Mouse (Mus musculus): ENCODE results near the gene Mrpl17.
A peak's percentile ranks its signal among the peaks of the same experiment; 100 is the strongest.

The Mrpl17 gene

DNA sequence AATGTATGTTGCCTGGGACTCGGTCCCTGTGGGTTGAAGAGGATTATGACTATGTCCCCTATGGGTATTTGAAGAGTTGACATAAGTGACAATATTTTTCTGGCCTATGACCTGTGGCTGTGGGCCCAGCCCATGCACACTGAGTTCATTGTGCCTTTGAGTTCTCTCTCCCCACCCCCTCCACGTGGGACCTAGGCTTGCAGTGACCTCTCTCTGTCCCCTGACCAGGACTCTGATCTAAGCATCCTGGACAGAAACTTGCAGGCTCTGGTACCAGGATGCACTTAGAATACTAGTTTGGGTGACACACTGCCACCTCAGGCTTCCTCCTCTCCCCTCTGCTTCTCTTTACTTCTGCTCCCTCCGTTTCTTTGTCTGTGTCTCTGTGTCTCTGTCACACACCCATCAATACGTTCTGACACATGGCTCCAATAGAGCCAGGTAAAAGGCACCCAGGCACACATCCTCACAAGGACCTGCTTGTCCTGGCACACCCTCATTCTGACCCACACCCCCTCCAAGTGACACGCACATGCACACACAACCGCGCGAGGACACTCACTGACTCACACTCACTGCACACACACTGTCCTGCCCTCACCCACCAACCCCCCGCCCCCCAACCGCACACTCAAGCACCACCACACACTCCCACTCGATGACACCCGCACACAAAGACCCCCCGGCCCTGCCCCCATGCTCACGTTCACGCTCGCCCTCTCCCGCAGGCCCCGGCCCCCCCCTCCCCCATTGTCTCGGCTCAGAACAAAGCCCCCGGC, 24.2 kb downstream of the Mrpl17 start:
- no peak for DNase-seq

DNA sequence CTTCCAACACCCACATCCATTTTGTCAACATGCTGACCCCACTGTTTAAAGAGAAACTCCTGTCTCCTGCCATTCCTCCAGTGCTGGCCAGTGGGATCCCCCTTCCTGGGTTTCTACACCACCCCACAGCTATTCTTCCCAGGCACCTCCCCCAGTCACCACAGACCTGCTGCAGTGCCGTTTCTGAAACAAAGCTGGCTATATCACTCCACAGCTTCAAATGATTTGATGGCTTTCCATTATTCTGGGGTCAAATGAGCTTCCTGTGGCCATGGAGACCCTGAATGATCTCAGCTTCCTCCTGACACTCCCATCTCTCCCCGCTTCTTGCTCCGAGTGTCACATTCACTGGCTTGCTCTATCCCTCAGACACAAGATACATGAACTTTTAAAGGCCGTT, 26.3 kb downstream of the Mrpl17 start:
- DNase-seq: no peak

DNA sequence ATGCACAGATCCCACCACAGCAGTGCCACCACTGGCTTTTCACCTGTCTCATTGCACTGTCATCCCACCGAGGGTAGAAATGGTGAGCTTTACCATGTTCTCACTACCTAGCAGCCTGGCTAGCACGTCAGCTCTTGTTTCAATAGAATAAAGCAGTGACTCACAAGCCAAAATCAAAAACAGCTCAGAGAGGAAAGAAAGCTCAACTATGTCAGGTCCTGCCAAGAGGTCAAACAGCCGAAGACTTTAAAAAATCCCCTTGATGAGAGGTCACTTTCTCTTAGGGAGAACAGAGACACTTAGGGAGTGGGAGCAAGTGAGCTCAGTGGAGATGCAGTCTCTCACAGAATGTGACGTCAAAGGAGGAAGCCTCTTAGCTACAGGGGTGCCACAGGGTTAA, 27.0 kb downstream of the Mrpl17 start:
- no peak for DNase-seq

DNA sequence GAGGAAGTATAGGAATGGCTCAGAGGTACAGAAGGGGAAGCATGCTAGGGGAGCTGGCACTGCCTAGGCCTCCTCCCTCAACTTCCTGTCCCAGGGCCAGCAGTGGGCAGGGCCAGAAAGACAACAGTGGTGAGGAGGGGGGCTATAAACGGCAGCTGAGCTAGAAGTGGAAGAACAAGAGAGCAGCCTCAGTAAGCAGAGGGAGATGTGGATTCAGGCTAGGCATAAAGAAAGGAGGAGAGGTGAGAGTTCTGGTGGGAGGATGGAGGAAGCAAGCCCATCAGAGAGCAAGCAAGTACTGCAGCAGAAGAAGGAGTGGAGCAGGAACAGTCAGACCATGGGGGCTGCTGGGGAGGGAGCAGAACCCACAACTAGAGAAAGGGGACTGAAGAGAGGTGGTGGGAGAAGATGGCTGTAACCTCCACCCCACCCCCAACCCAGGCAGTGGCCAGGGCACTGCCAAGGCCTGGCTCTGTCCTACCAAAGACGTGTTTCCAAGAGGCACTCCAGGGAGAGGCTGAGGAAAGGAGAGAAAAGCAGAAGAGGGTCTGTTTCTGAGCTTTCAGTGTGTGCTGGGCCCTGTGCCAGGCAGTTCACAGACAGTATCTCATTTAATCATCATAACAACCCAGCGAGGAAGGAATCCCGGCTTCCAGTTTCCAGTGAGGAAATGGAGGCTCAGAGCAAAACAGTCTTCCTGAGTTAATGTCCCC, 32.2 kb downstream of the Mrpl17 start:
- peak; percentile 36 for DNase-seq

DNA sequence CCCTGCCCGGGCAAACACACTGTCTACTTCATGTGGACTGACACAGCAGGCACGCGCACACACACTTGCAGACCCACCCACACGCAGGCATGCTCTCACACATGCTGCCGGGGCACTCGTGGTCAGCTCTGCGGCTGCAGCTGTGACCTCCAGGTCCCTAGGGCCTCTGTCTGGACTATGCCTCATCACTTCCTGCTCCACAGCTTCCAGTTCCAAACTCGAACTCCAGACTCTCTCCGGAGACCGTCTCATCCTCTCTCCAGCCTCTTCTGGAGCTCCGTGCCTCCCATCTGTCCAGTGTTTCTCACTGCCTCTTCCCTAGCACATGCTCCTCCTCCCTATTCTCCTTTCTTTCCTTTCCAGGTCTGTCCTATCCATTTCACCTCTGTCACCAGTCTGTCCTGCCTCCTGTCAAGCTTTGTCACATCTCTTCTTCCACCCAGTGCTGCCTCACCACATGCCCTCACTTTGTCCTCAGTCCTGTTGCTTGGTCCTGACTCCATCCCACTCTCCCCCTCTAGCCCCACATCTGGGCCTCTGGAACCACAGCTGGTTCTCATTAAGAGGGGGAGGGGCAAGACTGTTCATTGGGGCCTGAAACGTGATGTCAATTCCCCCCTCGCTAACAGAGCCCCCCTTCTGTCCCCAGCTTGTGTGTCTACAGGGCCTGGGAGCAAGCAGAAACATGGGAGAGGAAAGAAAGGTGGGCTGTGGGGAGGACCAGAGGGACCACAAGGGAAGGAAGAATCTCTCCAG, 32.9 kb downstream of the Mrpl17 start:
- DNase-seq: peak; percentile 67

DNA sequence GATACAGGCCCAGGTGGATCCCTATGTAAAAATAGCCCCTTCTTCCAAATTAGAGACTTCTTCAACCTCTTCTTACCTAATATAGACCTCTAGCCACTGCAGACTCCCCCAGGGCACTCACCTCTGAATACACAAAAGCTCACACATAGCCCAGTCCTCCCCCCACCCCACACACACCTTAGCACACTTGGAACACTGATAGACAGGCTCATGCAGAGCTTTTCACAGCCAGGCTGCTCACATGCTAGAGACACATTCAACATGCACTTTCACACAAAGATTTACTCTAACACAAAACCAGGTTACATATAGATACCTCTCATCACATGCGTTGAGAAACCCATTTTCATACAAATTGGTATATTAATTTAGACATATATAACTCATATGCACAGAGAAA, 33.6 kb downstream of the Mrpl17 start:
- no peak for DNase-seq

DNA sequence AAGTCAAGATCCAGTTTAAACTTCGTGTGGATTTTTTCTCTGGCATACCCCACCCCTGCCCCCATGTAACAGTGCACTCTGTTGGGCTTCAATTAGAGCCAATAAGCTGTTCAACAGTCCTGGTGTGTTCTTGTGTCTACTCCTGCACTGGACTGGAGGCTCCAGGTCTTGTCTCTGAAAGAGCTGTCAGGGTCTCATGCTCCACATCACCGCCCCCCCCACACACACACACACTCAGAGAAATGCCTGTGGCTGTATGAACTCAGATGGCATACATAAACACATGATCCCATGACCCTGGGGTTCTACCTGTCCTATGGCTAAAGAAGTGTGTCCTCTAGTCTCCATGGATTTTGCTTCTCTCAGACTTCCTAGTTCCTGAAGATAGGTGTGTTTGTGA, 34.9 kb downstream of the Mrpl17 start:
- no peak for DNase-seq

DNA sequence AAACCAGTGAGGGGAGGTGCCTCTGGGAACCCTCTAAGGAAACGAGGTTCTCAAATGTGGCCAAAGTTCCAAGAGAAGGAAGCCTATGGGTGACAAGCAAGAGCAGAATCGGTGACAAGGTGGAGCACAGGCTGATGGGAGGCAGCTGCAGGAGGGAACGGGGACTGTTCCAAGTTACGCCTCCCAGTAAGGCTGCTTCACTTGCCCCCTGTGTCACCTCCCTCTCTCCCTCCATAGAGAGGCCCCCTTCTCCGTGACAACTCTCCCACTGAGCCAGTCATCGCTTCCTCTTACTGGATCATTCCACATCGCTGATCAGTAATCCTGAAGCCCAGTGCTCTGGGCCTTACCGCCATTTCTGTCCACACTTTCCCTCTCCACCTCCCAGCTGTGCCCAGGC, 36.2 kb downstream of the Mrpl17 start:
- DNase-seq: peak; percentile 53

DNA sequence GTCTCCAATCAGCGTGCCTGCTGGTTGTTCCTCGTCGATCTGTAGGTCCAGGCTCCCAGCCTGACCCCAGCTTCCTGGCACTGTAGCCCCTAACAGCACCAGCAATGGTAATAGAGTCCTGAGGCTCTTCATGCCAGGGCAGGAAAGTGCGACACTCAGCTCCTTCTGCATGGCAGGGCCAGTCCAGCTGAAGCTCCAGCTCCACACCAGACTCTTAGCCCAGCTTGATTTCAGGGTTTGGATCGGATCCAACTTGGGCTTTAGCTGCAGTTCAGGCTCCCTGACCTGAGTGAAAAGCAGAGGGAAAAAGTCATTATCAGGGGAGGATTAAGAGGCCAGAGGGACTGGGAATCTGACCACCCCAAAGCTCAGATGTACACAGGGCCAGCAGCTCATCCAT, 37.9 kb downstream of the Mrpl17 start:
- DNase-seq: no peak

DNA sequence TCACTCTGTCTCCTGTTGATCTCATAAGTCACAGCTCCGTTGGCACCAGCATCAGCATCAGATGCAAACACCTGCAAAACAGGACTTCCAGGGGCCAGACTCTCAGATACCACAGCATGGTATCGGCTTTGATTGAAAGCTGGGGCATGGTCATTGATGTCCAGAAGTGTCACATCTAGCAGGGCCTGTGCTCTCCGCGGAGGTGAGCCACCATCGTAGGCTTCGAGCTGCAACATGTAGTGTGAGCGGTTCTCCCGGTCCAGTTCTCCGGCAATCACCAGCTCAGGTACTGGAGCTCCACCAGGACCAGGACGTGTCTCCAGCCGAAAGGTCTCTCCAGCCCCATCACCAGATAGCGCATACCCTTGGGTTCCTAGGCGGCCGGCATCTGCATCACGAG, 38.6 kb downstream of the Mrpl17 start:
- no peak for DNase-seq

DNA sequence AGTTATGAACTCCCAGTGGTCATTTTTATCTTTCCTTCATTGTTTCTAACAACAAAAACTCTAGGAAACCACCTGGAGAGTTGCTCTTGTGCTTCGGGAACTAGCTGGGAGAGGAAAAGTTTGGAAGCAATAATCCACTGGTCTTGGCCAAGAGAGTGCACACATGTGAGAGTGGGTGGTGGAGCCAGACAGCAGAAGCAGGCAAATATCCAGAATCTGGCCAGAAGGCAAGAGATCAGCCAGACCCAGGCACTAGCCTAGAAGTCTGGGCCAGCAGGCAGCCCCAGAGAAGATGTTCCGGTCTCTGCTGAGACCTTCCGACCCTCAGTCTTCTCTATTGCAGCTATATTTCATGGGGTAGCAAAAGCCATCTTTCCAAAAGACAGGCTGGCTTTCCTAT, 40.9 kb downstream of the Mrpl17 start:
- DNase-seq: no peak

DNA sequence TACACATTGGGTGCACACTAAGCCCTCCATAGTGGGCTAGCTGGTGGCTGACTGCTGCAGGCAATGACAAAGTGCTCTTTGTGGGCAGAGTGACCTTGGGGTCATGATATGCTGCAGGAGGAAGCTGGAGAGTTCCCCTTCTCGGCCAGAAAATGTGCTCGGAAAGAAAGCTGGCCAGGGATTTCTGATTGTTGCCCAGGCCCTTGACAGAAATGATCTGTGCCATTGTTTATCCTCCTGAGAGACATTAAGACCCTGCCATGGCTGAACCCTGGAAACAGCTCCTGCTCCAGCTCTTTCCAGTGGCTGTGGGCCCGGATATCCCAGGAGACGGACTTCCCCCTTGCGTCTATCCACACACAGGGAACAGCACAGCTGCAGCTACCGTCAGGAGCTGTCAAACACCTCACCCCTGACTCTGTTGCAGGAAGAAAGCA, 43.2 kb downstream of the Mrpl17 start:
- peak; percentile 41 for DNase-seq

DNA sequence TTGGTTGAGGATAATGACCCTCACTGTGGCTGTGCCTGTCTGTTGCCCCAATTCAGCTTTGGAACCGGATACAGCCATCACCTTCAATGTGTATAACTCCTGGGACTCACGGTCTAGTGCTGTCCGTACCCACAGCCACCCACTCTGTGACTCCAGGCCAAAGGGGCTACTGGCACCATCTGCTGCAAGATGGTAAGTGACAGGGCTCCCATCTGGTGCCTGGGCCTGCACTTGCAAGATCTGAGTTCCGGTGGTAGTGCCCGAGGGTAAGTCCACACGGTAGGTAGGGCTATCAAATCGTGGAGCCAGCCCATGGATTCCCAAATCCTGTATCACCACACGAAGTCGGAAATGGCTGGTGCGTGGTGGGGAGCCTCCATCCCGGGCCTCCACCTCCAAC, 46.6 kb downstream of the Mrpl17 start:
- no peak for DNase-seq

DNA sequence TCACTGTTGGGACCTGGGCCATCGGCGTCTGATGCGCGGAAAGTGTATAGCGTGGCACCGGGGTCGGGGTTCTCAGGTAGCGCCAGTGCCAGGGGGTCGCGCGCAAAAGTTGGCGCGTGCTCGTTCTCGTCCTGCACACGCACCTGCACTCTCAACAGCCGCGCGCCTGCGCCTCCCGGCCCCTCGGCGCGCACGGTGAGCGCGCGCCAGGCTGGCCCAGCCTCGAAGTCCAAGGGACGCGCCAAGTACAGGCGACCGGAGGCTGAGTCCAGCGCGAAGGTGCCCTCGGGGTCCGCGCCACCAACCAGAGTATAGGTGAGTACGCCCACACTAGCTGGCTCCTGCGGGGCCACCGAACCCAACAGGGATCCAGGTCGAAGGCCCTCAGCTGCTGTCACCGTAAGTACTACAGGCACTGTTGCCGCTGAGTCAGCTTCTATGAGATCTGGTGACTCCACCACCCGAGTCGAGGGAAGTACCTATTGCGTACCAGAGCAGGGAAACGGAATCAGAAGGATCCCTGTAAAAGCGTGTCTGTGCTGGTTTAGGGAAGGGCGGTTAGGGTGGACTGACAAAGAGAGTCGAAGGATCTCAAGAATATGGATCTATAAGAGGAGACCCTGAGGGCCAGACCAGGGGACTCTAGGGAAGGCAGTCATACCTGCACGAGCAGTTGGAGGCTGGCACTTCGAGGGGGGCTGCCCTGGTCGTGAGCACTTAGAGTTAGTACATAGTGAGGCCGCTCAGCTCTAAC, 48.2 kb downstream of the Mrpl17 start:
- no peak for DNase-seq

DNA sequence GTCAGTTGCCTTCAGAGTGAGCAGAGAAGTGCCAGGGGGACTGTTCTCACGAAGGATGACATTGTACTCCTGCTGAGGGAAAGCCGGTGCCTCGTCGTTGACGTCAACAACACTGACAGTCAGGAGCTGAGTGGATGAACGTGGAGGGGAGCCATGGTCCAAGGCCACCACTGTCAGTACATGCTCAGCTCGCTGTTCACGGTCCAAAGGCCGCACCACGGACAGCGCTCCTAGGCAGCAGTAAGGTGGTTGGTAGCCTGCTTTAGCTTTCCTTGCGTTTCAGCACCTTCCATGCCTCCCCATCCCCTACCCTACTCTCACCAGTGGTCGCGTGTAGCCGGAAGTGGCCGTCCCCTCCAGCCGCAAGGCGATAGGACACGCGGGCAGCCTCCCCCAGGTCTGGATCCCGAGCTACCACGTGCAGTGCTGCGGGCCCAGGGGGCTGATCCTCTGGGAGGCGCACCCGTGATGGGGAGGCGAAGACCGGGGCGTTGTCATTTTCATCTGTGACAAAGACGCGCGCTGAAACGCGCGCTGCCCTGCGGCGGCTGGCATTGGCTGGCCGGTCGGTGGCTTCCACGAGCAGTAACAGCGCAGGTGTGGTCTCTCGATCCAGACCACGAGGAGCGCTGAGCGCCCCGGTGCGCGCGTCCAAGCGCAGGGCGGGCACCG, 49.0 kb downstream of the Mrpl17 start:
- DNase-seq: no peak

DNA sequence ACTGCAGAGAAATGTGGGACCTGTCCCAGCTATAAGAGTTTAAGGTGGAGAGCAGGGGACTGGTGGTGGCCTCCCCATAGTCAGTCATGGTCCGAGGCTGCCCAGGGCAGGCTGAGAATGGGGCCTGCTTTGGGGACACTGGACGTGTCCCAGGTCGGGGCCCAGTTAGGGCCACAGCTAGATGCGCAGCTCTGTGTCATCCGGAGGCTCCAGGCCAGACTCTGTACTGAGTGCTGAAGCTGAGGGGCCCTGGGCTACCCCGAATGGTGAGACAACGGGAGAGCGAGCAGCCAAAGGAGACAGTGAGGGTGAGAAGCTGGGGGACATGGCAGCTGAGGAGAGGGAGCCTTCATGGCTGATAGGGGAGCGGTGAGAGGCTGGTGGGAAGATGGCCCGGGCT, 57.6 kb downstream of the Mrpl17 start:
- no peak for DNase-seq
